Mouse (Mus musculus) heart, postnatal 0 days (tissue): ENCODE data around the gene Itgav.

Source experiments
- CTCF ChIP-seq: IDR thresholded peaks from 2 replicates; pipeline ENCODE4 v1.5.1; 2016; ENCODE audit warnings: antibody characterized with exemption, control low read depth, low read depth
- EP300 ChIP-seq: IDR thresholded peaks from 2 replicates; pipeline ENCODE4 v1.6.1; 2016; ENCODE audit warnings: antibody characterized with exemption, low read depth

- TF ChIP-seq CTCF: no peak
- no peak for TF ChIP-seq EP300
Measured at GRCm38 (mm10) chr2:83791330-83792073, 67.3 kb downstream of the Itgav start.
